Mouse (Mus musculus) olfactory bulb, adult 2 months (tissue): ENCODE results near the gene Tnfrsf18.

Experiments used
- CTCF ChIP-seq: fragments of 200-500 bp; IDR thresholded peaks from 2 replicates; pipeline ENCODE4 v1.5.1; 2012; ENCODE audit warnings: low read depth, mild to moderate bottlenecking, low read length, moderate library complexity; ENCODE audit not compliant: insufficient read depth
- POLR2A ChIP-seq: fragments of 200-500 bp; IDR thresholded peaks from 2 replicates; pipeline ENCODE4 v1.6.1; 2012; ENCODE audit warnings: mild to moderate bottlenecking, low read depth, low read length, moderate library complexity; ENCODE audit not compliant: insufficient read depth

GRCm38 (mm10) chr4:156023520-156023919 lies 2.4 kb upstream of the Tnfrsf18 start:
- no peak for TF ChIP-seq POLR2A
- TF ChIP-seq CTCF, result no peak
